Mouse (Mus musculus) heart, embryonic 14.5 days (tissue): ENCODE measurements at regions not wholly inside any gene's neighbourhood (a gene's known extent, or its start where the extent isn't known, plus 50 kb on each side); places are given as distances from the start of the nearest gene placed in this dataset.

Experiments
- ATAC-seq: fragments of 200-750 bp; cut with Nextera tagmentation; 2 replicates; pipeline ENCODE4 v1.8.0; 2017; ENCODE audit warnings: low read depth, moderate TSS enrichment; ENCODE audit not compliant: insufficient number of reproducible peaks, insufficient read depth, low FRiP score
- H3K27ac ChIP-seq, 2 experiments: fragments of 200-500 bp in 1 of 2; fragments of 300-500 bp in 1 of 2; sonication (generic) in 1 of 2; replicated peaks in 1 of 2; 2 replicates each; pipeline ENCODE4 v1.5.1; 2012 to 2014; ENCODE audit warnings: low read depth in 2 of 2, low read length in 2 of 2, control low read depth in 1 of 2, mild to moderate bottlenecking in 1 of 2, mixed read lengths in 1 of 2; ENCODE audit not compliant: control insufficient read depth in 1 of 2, insufficient read depth in 1 of 2
- H3K27me3 ChIP-seq: fragments of 300-500 bp; sonication (generic); 2 replicates; pipeline ENCODE4 v1.6.1; 2014; ENCODE audit warnings: mild to moderate bottlenecking, low read length, control low read depth; ENCODE audit not compliant: control insufficient read depth, insufficient read depth
- H3K36me3 ChIP-seq: fragments of 300-500 bp; sonication (generic); 2 replicates; pipeline ENCODE4 v1.6.1; 2014; ENCODE audit warnings: mild to moderate bottlenecking, control low read depth, low read length, mixed read lengths; ENCODE audit not compliant: control insufficient read depth, insufficient read depth
- H3K4me1 ChIP-seq, 2 experiments: fragments of 200-500 bp in 1 of 2; fragments of 300-500 bp in 1 of 2; sonication (generic) in 1 of 2; 2 replicates each; pipeline ENCODE4 v1.6.1; 2012 to 2014; ENCODE audit warnings: low read length in 2 of 2, control low read depth in 1 of 2, mixed read lengths in 1 of 2; ENCODE audit not compliant: control insufficient read depth in 2 of 2, insufficient read depth in 2 of 2
- H3K4me2 ChIP-seq: fragments of 300-500 bp; sonication (generic); 2 replicates; pipeline ENCODE4 v1.6.1; 2014; ENCODE audit warnings: mild to moderate bottlenecking, low read length
- H3K4me3 ChIP-seq, 2 experiments: fragments of 200-500 bp in 1 of 2; fragments of 300-500 bp in 1 of 2; sonication (generic) in 1 of 2; 2 replicates each; pipeline ENCODE4 v1.5.1; 2012 to 2014; ENCODE audit warnings: low read length in 2 of 2, mild to moderate bottlenecking in 2 of 2, control low read depth in 1 of 2, low read depth in 1 of 2, moderate library complexity in 1 of 2; ENCODE audit not compliant: control insufficient read depth in 1 of 2, insufficient read depth in 1 of 2
- H3K9ac ChIP-seq: fragments of 300-500 bp; sonication (generic); 2 replicates; pipeline ENCODE4 v1.6.1; 2014; ENCODE audit warnings: mild to moderate bottlenecking, low read length
- H3K9me3 ChIP-seq: fragments of 300-500 bp; sonication (generic); 2 replicates; pipeline ENCODE4 v1.6.1; 2016; ENCODE audit warnings: low read length, control low read depth; ENCODE audit not compliant: control insufficient read depth
- WGBS: fragments of 180-500 bp; shearing (Covaris S2); extraction: QIAGEN DNeasy Blood & Tissue Kit; methylation state at CpG from one replicate; pipeline ENCODE4 v1.1.7; 2014; 5-methylcytosine and 5-hydroxymethylcytosine counted together

DNA sequence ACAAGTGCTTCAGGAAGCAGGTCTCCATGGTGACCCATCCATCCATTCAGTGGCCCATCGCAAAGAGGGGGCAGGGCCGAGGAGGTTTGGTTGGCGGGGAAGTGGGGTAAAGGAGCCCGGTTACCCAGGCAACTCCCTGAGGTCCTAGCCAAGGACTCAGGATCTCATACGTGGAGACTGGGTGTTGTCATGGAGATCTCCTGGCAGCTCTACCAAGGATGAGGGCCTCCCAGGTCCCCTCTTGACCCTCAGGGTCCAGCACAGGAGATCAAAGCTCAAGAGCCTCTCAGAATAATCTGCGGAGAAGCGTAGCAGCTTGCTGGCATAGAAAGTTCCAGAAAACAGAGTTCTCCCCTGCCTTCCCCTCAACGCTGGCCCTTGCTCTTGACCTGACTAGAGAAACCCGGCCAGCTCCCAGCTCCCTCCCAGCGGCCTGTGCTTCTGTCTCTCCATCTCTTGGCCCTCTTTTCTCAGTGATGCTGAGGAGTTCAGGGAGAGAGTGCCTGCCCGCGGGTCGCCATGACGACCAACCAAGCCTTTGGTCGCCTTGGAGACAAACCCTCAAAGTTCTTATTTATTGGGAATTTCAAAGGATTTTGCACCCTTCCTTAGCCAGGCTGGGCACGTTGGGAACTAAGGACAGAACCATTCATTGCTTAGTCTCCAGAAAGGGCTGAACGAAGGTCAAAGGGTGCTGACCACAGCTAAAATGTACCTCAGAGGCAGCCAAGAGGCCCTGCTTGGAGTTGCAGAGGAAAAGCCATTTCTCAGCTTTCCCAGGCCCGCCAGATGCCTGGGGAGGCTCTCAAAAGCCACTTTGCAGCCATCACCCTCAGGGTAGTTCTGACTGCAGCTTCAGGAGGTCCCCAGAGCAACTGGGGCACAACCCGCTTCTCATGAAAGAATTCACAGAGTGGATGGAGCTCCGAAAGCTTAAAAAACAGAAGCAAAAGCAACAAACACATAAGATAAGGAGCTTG lies 60.0 kb downstream of the Ubiad1 start:
- H3K9ac ChIP-seq, result no peak overlapping the region
- ATAC-seq, result no peak
- 47% methylated on average over 20 of the region's 20 CpGs for WGBS

DNA sequence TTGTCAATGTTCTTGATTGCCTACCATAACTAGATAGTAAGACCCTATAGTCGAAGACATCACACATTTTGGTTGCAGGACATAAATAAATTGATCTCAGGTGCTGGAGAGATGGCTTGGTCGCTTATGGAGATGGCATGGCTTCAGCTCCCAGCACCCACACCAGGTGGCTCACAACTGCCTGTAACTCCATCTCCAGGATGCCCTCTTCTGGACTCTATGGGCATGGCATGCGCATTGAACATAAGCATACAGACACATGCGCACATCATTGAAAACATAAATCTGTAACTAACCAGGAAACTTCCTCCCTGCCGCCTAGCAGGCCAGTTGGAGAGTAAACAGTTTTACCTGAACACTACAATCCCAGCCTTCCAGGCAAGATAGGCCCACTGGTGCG lies 64.0 kb downstream of the Ubiad1 start:
- WGBS, result 87% methylated on average over 6 of the region's 6 CpGs
- no peak overlapping the region for H3K9ac ChIP-seq
- H3K27ac ChIP-seq, result no peak overlapping the region
- H3K4me2 ChIP-seq, result no peak overlapping the region
- no peaks in the 10 kb centered on the region for H3K36me3 ChIP-seq
- no peaks in the 10 kb centered on the region for H3K9me3 ChIP-seq
- H3K27me3 ChIP-seq, result no peaks in the 10 kb centered on the region
- ATAC-seq, result no peak
- H3K4me3 ChIP-seq, result no peak overlapping the region
- peaks cover 4 to 8% of the 10 kb centered on the region in 2 experiments; a peak in 2 of 4 replicates for H3K4me1 ChIP-seq

More for the DNA sequence above, 60.0 kb downstream of the Ubiad1 start:
- H3K27me3 ChIP-seq, result no peaks in the 10 kb centered on the region
- no peaks in the 10 kb centered on the region for H3K9me3 ChIP-seq
- no peak overlapping the region for H3K4me3 ChIP-seq
- no peak overlapping the region for H3K27ac ChIP-seq
- H3K4me1 ChIP-seq, result no peaks in the 10 kb centered on the region
- no peaks in the 10 kb centered on the region for H3K36me3 ChIP-seq
- H3K4me2 ChIP-seq, result no peak overlapping the region

DNA sequence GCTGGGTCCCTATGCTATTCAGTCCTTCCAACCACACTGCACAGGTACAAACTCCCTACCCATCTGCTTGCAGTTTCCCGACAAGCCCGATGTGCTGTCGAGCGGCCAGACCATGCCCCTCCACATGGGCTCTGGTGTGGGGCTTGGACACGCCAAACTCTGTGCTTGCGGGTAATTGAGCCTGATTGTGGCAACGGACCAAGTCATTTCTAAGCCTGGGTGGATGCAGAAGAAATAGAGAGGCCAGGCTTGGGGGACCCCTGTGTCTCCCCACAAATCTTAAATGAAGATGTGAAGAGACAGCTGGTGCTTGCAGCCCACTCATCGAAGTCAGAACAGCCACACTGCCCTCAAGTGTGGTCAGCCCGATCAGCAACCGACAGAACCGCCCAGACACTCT lies 66.1 kb downstream of the Ubiad1 start:
- ATAC-seq, result no peak
- 76% methylated on average over 11 of the region's 11 CpGs for WGBS

GRCm38 (mm10) chr4:148377368-148377767 lies 67.2 kb downstream of the Ubiad1 start:
- 36% methylated on average over 8 of the region's 8 CpGs for WGBS
- Histone ChIP-seq H3K9me3 (no peaks in the 10 kb centered on the region), H3K36me3 (no peaks in the 10 kb centered on the region), H3K4me2 (no peak overlapping the region), H3K9ac (no peak overlapping the region), H3K27me3 (no peaks in the 10 kb centered on the region), H3K27ac (no peak overlapping the region), H3K4me3 (no peak overlapping the region), H3K4me1 (peaks cover 4 to 8% of the 10 kb centered on the region in 2 experiments; a peak in 2 of 4 replicates)
- 0 out of 2 replicates have a peak, but pooled peaks have one; percentile 28 for ATAC-seq

More for the DNA sequence above, 66.1 kb downstream of the Ubiad1 start:
- no peaks in the 10 kb centered on the region for H3K36me3 ChIP-seq
- no peaks in the 10 kb centered on the region for H3K27me3 ChIP-seq
- H3K9me3 ChIP-seq, result no peaks in the 10 kb centered on the region
- no peak overlapping the region for H3K4me2 ChIP-seq
- H3K4me1 ChIP-seq, result peaks cover 4 to 8% of the 10 kb centered on the region in 2 experiments; a peak in 2 of 4 replicates
- no peak overlapping the region for H3K4me3 ChIP-seq
- H3K27ac ChIP-seq, result no peak overlapping the region
- no peak overlapping the region for H3K9ac ChIP-seq

DNA sequence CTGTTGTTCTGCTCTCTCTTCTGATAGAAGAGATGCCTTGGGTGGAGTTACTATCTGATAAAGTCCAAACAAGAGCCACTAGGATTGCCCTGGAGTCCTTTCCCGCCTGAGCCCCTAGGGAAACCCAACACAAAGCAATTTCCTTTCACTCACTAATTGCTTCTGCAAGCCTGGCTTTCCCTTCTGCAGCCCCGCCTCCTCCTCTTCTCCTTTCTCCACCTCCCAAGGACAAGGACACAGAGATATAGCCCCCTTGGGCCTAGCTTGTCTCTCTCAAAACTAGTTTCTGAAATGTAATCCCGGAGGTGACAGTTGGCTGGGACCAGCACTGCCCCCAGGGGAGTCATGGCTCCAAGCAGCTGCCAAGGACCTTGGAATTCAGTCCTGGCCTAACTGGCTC lies 68.1 kb downstream of the Ubiad1 start:
- H3K4me3 ChIP-seq, result no peak overlapping the region
- 20% methylated on average over 3 of the region's 3 CpGs for WGBS
- peaks cover 4 to 8% of the 10 kb centered on the region in 2 experiments; a peak in 2 of 4 replicates for H3K4me1 ChIP-seq
- H3K9ac ChIP-seq, result no peak overlapping the region
- no peaks in the 10 kb centered on the region for H3K27me3 ChIP-seq
- H3K9me3 ChIP-seq, result no peaks in the 10 kb centered on the region
- ATAC-seq, result no peak
- no peaks in the 10 kb centered on the region for H3K36me3 ChIP-seq
- no peak overlapping the region for H3K27ac ChIP-seq
- no peak overlapping the region for H3K4me2 ChIP-seq

GRCm38 (mm10) chr4:148371489-148371888 lies 73.1 kb downstream of the Ubiad1 start:
- H3K36me3 ChIP-seq, result no peaks in the 10 kb centered on the region
- H3K27me3 ChIP-seq, result no peaks in the 10 kb centered on the region
- ATAC-seq, result no peak
- peaks cover 4% of the 10 kb centered on the region; the same call in 1 of the 2 replicates for H3K9me3 ChIP-seq
- no peak overlapping the region for H3K27ac ChIP-seq
- H3K4me3 ChIP-seq, result no peak overlapping the region
- H3K4me1 ChIP-seq, result peaks cover 1 to 3% of the 10 kb centered on the region in 2 experiments; a peak in 1 of 4 replicates
- no peak overlapping the region for H3K9ac ChIP-seq
- no peak overlapping the region for H3K4me2 ChIP-seq
- WGBS, result 91% methylated on average over 7 of the region's 7 CpGs

DNA sequence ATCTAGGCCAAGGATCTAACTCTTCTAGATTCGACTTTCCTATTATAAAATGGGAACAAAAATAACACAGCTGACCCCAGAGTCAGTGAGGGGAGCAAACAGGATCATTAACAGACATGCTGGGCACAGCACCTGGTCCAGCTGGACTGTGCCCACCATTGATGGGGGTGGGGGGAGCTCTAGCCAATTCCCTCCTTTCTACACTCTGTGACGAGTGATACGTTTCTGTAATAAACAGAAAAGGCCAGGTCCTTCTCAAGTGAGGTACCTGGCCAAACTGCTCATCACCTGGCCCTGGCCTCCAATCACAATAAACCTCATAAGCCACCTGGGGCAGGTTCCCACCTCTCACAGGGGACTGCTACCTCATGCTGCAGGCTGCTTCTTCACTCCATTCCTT lies 76.9 kb downstream of the Ubiad1 start:
- no peak overlapping the region for H3K9ac ChIP-seq
- no peak overlapping the region for H3K4me2 ChIP-seq
- no peak overlapping the region for H3K4me3 ChIP-seq
- peaks cover 4% of the 10 kb centered on the region; the same call in 1 of the 2 replicates for H3K9me3 ChIP-seq
- no peaks in the 10 kb centered on the region for H3K27me3 ChIP-seq
- H3K4me1 ChIP-seq, result no peaks in the 10 kb centered on the region
- no peaks in the 10 kb centered on the region for H3K36me3 ChIP-seq
- no peak for ATAC-seq
- no peak overlapping the region for H3K27ac ChIP-seq
- 82% methylated on average over 3 of the region's 3 CpGs for WGBS
